Mouse (Mus musculus): Measurements from ENCODE around the gene Hmgb4. TPM values are rescaled to one million over a fixed set of nuclear protein-coding genes. Genes with fewer than 3 reads are reported as not detected.

Gene Hmgb4
- total and polyA plus RNA-seq, 2 experiments, result not detected

- no peak overlapping the region for H3K27ac ChIP-seq (replicated peaks; ENCODE audit: insufficient read depth, low read depth, low read length)
- H3K36me3 ChIP-seq (ENCODE audit: control insufficient read depth, insufficient read depth, low read length), result no peaks in the 10 kb centered on the region
- H3K79me2 ChIP-seq (ENCODE audit: control insufficient read depth, insufficient read depth, low read length), result no peaks in the 10 kb centered on the region
- H3K4me1 ChIP-seq (ENCODE audit: control insufficient read depth, insufficient read depth, low read length), result no peaks in the 10 kb centered on the region
- WGBS, result 69% methylated on average over 13 of the region's 13 CpGs
- no peak overlapping the region for H3K4me3 ChIP-seq (ENCODE audit: insufficient read depth, low read depth, low read length)
- no peaks in the 10 kb centered on the region for H3K27me3 ChIP-seq (ENCODE audit: control insufficient read depth, insufficient read depth, low read length)
- TF ChIP-seq POLR2A (IDR thresholded peaks at IDR 0.05; ENCODE audit: extremely low read depth, insufficient read depth, low read length), result no peak
- no peak for TF ChIP-seq CTCF (IDR thresholded peaks at IDR 0.05; ENCODE audit: low read depth, low read length)
- no peak for DNase-seq (ENCODE audit: extremely low read depth, low read depth, low spot score)
- no peak overlapping the region for H3K9ac ChIP-seq (ENCODE audit: low read depth, low read length)
These were observed 42.7 kb downstream of the Hmgb4 start for GRCm38 (mm10) chr4:128217991-128218595.

All from liver, adult 2 months (tissue).